Mouse (Mus musculus): ENCODE data around the gene Slc37a4.
"Not testable (repeated sequence)": the region's sequence is repeated elsewhere in the genome, so short reads cannot be mapped to it uniquely, and the experiment has no call there.

Gene Slc37a4

DNA sequence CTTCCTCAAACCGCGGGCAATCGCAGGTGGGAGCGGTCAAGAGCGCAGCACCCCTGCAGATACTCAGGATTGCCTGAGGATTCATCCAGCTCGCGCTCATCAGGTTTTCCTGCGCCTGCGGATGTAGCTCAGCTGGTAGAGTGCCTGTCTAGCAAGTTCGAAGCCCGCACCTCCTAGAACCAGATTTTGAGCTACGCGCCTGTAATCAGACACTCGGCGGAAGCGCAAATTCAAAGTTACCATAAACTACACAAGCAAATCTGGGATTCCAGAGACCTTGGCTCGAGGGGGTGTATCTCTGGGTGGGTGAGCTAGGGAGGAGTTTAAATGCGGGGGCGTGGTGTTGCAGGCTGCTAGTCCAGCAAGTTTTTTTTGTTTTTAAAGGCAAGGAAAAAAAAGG lies 44.3 kb downstream of the Slc37a4 start, which contains the start of gene Foxr1:
Gene Foxr1, minus strand, starts transcription at position 176 of the 400 bp plus-strand sequence.
- DNase-seq (ENCODE audit: low read depth, low spot score) = no peak

DNA sequence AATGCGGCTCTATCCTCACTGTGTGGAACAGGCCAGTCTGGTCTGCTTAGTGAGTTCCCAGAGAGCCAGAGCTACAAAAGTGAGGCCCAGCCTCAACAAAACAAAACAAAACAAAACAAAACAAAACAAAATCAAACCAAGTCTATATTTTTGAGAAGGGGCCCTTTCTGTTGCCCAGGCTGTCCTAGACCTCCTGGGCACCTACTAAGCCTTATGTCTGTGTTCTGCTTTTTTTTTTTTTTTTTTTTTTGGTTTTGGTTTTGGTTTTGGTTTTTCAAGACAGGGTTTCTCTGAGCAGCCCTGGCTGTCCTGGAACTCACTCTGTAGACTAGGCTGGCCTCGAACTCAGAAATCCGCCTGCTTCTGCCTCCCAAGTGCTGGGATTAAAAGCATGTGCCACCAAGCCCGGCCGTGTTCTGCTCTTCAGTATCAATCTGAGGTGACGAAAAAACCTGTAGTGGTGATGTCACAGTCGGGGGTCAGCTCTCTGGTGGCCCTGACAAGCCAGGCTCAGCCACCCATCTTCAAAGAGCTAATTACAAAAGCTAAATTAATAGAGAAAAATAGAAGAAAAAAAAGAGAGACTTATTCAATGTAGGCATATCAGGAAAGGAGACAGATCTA lies 47.9 kb downstream of the Slc37a4 start:
- not testable (repeated sequence) for DNase-seq (ENCODE audit: low read depth, low spot score)

GRCm38 (mm10) chr9:44450387-44450786 lies 53.7 kb downstream of the Slc37a4 start:
- peak; percentile 46 for DNase-seq (ENCODE audit: low read depth, low spot score)
